Mouse (Mus musculus) limb, embryonic 14.5 days (tissue): Measurements from ENCODE around the gene Armt1. TPM values are rescaled to one million over a fixed set of nuclear protein-coding genes. Genes with fewer than 3 reads are reported as not detected.

Experiments
- ATAC-seq: fragments of 200-750 bp; cut with Nextera tagmentation; 2 replicates; pipeline ENCODE4 v1.8.0; 2017; ENCODE audit warnings: low read depth, moderate number of reproducible peaks, moderate TSS enrichment; ENCODE audit not compliant: low FRiP score
- DNase-seq: peaks from one replicate; pipeline ENCODE4 v3.0.0-alpha.2; 2015; ENCODE audit warnings: low spot score
- H3K27ac ChIP-seq: fragments of 300-500 bp; sonication (generic); replicated peaks from 2 replicates; pipeline ENCODE4 v1.5.1; 2014; ENCODE audit warnings: low read depth, mild to moderate bottlenecking, low read length, moderate library complexity, mixed read lengths
- H3K27me3 ChIP-seq: fragments of 300-500 bp; sonication (generic); 2 replicates; pipeline ENCODE4 v1.6.1; 2014; ENCODE audit warnings: low read length, mixed read lengths; ENCODE audit not compliant: control insufficient read depth, insufficient read depth
- H3K36me3 ChIP-seq: fragments of 300-500 bp; sonication (generic); 2 replicates; pipeline ENCODE4 v1.6.1; 2014; ENCODE audit warnings: mild to moderate bottlenecking, low read length, moderate library complexity, mixed read lengths; ENCODE audit not compliant: control insufficient read depth, insufficient read depth
- H3K4me1 ChIP-seq: fragments of 300-500 bp; sonication (generic); 2 replicates; pipeline ENCODE4 v1.6.1; 2014; ENCODE audit warnings: antibody characterized with exemption, low read length, mixed read lengths; ENCODE audit not compliant: control insufficient read depth, insufficient read depth
- H3K4me2 ChIP-seq: fragments of 300-500 bp; sonication (generic); replicated peaks from 2 replicates; pipeline ENCODE4 v1.6.1; 2014; ENCODE audit warnings: low read depth, mild to moderate bottlenecking, low read length, moderate library complexity; ENCODE audit not compliant: severe bottlenecking
- H3K4me3 ChIP-seq: fragments of 300-500 bp; sonication (generic); replicated peaks from 2 replicates; pipeline ENCODE4 v1.5.1; 2014; ENCODE audit warnings: low read length
- H3K9ac ChIP-seq: fragments of 300-500 bp; sonication (generic); 2 replicates; pipeline ENCODE4 v1.6.1; 2014; ENCODE audit warnings: mild to moderate bottlenecking, low read depth, low read length, moderate library complexity; ENCODE audit not compliant: severe bottlenecking
- H3K9me3 ChIP-seq: fragments of 300-500 bp; sonication (generic); 2 replicates; pipeline ENCODE4 v1.6.1; 2016; ENCODE audit warnings: low read length; ENCODE audit not compliant: control insufficient read depth
- POLR2A ChIP-seq: fragments of 200-500 bp; IDR thresholded peaks from 2 replicates; pipeline ENCODE4 v1.8.0; 2012; ENCODE audit warnings: inconsistent platforms, mild to moderate bottlenecking, moderate library complexity, borderline replicate concordance; ENCODE audit not compliant: insufficient read depth, insufficient read length; ENCODE audit errors: extremely low read depth
- WGBS: fragments of 180-500 bp; shearing (Covaris S2); extraction: QIAGEN DNeasy Blood & Tissue Kit; methylation state at CpG from one replicate; pipeline ENCODE4 v1.1.7; 2014; 5-methylcytosine and 5-hydroxymethylcytosine counted together
- polyA plus RNA-seq, 2 experiments: library from polyadenylated mRNA; depleted of rRNA in 1 of 2; stranded (reverse) in 1 of 2; unstranded in 1 of 2; fragments of >200 nt; fragmentation: Nextera tagmentation in 1 of 2; extraction: Ambion mirVana in 1 of 2; gene quantifications; 2 replicates each; pipeline versions ENCODE4 v1.2.1 to v1.2.3; 2012 to 2014

Gene Armt1
- polyA plus RNA-seq, 2 experiments = 17.3 to 22.0 TPM

- Histone ChIP-seq H3K4me1 (peaks cover 9% of the 10 kb centered on the region), H3K36me3 (peaks cover 37% of the 10 kb centered on the region), H3K4me3 (no peak overlapping the region), H3K27me3 (no peaks in the 10 kb centered on the region), H3K9me3 (no peaks in the 10 kb centered on the region), H3K27ac (no peak overlapping the region), H3K4me2 (no peak overlapping the region), H3K9ac (no peak overlapping the region)
- TF ChIP-seq POLR2A = no peak
- no peak for ATAC-seq
- WGBS = 88% methylated on average over 3 of the region's 3 CpGs
- no peak for DNase-seq
Observed at GRCm38 (mm10) chr10:4395321-4395720, 36.9 kb upstream of the Armt1 start.

GRCm38 (mm10) chr10:4398058-4398457, 34.2 kb upstream of the Armt1 start:
- H3K9ac ChIP-seq = no peak overlapping the region

GRCm38 (mm10) chr10:4404895-4405491, 27.3 kb upstream of the Armt1 start:
- peak; percentile 59; the same call in 1 of the 2 replicates for ATAC-seq
- no peak overlapping the region for H3K27ac ChIP-seq
- H3K36me3 ChIP-seq = peaks cover 59% of the 10 kb centered on the region

More at GRCm38 (mm10) chr10:4398058-4398457, 34.2 kb upstream of the Armt1 start:
- Histone ChIP-seq H3K9me3 (no peaks in the 10 kb centered on the region), H3K27ac (no peak overlapping the region), H3K4me3 (no peak overlapping the region), H3K27me3 (no peaks in the 10 kb centered on the region), H3K4me1 (no peaks in the 10 kb centered on the region), H3K36me3 (peaks cover 41% of the 10 kb centered on the region), H3K4me2 (no peak overlapping the region)
- WGBS = 79% methylated on average over 5 of the region's 5 CpGs
- TF ChIP-seq POLR2A = no peak
- no peak for DNase-seq
- no peak for ATAC-seq

GRCm38 (mm10) chr10:4405511-4405910, 26.8 kb upstream of the Armt1 start:
- Histone ChIP-seq H3K4me1 (no peaks in the 10 kb centered on the region), H3K9ac (no peak overlapping the region), H3K4me2 (no peak overlapping the region), H3K4me3 (no peak overlapping the region), H3K27ac (no peak overlapping the region), H3K36me3 (peaks cover 64% of the 10 kb centered on the region), H3K27me3 (no peaks in the 10 kb centered on the region), H3K9me3 (no peaks in the 10 kb centered on the region)
- ATAC-seq (no peak), DNase-seq (no peak)
- WGBS = 85% methylated on average over 5 of the region's 5 CpGs
- no peak for TF ChIP-seq POLR2A

More at GRCm38 (mm10) chr10:4404895-4405491, 27.3 kb upstream of the Armt1 start:
- H3K4me2 ChIP-seq = no peak overlapping the region
- TF ChIP-seq POLR2A = no peak
- DNase-seq = peak; percentile 85
- H3K4me1 ChIP-seq = no peaks in the 10 kb centered on the region
- H3K4me3 ChIP-seq = no peak overlapping the region
- H3K27me3 ChIP-seq = no peaks in the 10 kb centered on the region
- no peak overlapping the region for H3K9ac ChIP-seq
- H3K9me3 ChIP-seq = no peaks in the 10 kb centered on the region
- WGBS = 54% methylated on average over 5 of the region's 5 CpGs

- H3K36me3 ChIP-seq = peaks cover 69% of the 10 kb centered on the region
Observed at GRCm38 (mm10) chr10:4407191-4407590, 25.1 kb upstream of the Armt1 start.

GRCm38 (mm10) chr10:4425245-4425644, 7.0 kb upstream of the Armt1 start:
- no peak for ATAC-seq
- Histone ChIP-seq H3K27ac (no peak overlapping the region), H3K4me3 (no peak overlapping the region), H3K9ac (no peak overlapping the region), H3K36me3 (peaks cover 64% of the 10 kb centered on the region), H3K4me2 (no peak overlapping the region), H3K27me3 (no peaks in the 10 kb centered on the region), H3K9me3 (no peaks in the 10 kb centered on the region), H3K4me1 (no peaks in the 10 kb centered on the region)
- WGBS = 84% methylated on average over 8 of the region's 8 CpGs
- no peak for TF ChIP-seq POLR2A
- no peak for DNase-seq

More at GRCm38 (mm10) chr10:4407191-4407590, 25.1 kb upstream of the Armt1 start:
- H3K27ac ChIP-seq = no peak overlapping the region
- no peak for TF ChIP-seq POLR2A
- no peaks in the 10 kb centered on the region for H3K9me3 ChIP-seq
- H3K9ac ChIP-seq = no peak overlapping the region
- no peak overlapping the region for H3K4me3 ChIP-seq
- no peaks in the 10 kb centered on the region for H3K4me1 ChIP-seq
- no peak for DNase-seq
- ATAC-seq = no peak
- 82% methylated on average over 1 of the region's 1 CpGs for WGBS
- H3K4me2 ChIP-seq = no peak overlapping the region
- H3K27me3 ChIP-seq = no peaks in the 10 kb centered on the region
